Mouse (Mus musculus): Measurements from ENCODE around the gene Ltb4r2. TPM values are rescaled to one million over a fixed set of nuclear protein-coding genes. Genes with fewer than 3 reads are reported as not detected.

Gene Ltb4r2
- total RNA-seq (2012; rRNA removed) (0.04 and 0.13 TPM in 2 replicates), total RNA-seq (2014; rRNA removed) (0.05 TPM in 1 of 2 replicates, not detected in the other), polyA plus RNA-seq (2012; ENCODE audit: insufficient read length, low read depth) (not detected in 2 replicates)

GRCm38 (mm10) chr14:55761163-55761562 lies at the start of gene Ltb4r2:
Gene Ltb4r2, plus strand, starts transcription at chr14:55761428.
- in situ Hi-C loops (cut with MboI; ENCODE audit: low pct_ligation_motif_present, low pct_unique_long_range_greater_than_20kb, low sequenced_read_pairs) (no loop called here), dilution Hi-C loops (cut with MboI; ENCODE audit: extremely low pct_ligation_motif_present, extremely low pct_unique_long_range_greater_than_20kb, low sequenced_read_pairs) (no loop called here)
- Histone ChIP-seq H3K27me3 (replicated peaks) (no peaks in the 10 kb centered on the region), H3K9ac (ENCODE audit: insufficient read depth, low read depth) (no peak within 1 kb of the TSS), H3K36me3 (replicated peaks in 1 of 2; ENCODE audit: control insufficient read depth in 1 of 2, insufficient read depth in 1 of 2, low read length in 1 of 2) (peaks cover 3 to 19% of the 10 kb centered on the region in 2 experiments), H3K4me1 (ENCODE audit: control insufficient read depth in 1 of 2, insufficient read depth in 2 of 2) (peaks cover 8 to 31% of the 10 kb centered on the region in 2 experiments; a peak in 3 of 4 replicates), H3K9me3 (replicated peaks; ENCODE audit: low read length) (no peaks in the 10 kb centered on the region), H3K4me2 (ENCODE audit: insufficient read depth, low read depth, poor library complexity, severe bottlenecking) (no peak within 1 kb of the TSS), H3K27ac (ENCODE audit: insufficient read depth, low read depth) (no peak within 1 kb of the TSS), H3K79me2 (replicated peaks; ENCODE audit: control insufficient read depth, extremely low read depth, insufficient read depth, poor library complexity, severe bottlenecking) (no peaks in the 10 kb centered on the region), H3K4me3 (replicated peaks in 1 of 3; ENCODE audit: low read depth in 2 of 3, low read length in 2 of 3, poor library complexity in 1 of 3) (no peak within 1 kb of the TSS)
- TF ChIP-seq ZNF384 (IDR thresholded peaks at IDR 0.05; ENCODE audit: low read depth, low read length) (no peak), TBP (conservative IDR thresholded peaks at IDR 0.05; ENCODE audit: low read depth, low read length) (no peak), JUN (IDR thresholded peaks at IDR 0.05; ENCODE audit: insufficient read depth, low read depth, low read length) (no peak), CHD2 (IDR thresholded peaks at IDR 0.05; ENCODE audit: low read length) (no peak)
- no peak for DNase-seq (ENCODE audit: extremely low read depth)

- H3K79me2 ChIP-seq (replicated peaks; ENCODE audit: control insufficient read depth, extremely low read depth, insufficient read depth, poor library complexity, severe bottlenecking), result no peaks in the 10 kb centered on the region
- no peaks in the 10 kb centered on the region for H3K4me1 ChIP-seq (ENCODE audit: control insufficient read depth in 1 of 2, insufficient read depth in 2 of 2)
- dilution Hi-C loops (cut with MboI; ENCODE audit: extremely low pct_ligation_motif_present, extremely low pct_unique_long_range_greater_than_20kb, low sequenced_read_pairs) (no loop called here), in situ Hi-C loops (cut with MboI; ENCODE audit: low pct_ligation_motif_present, low pct_unique_long_range_greater_than_20kb, low sequenced_read_pairs) (no loop called here)
- H3K9me3 ChIP-seq (replicated peaks; ENCODE audit: low read length), result no peaks in the 10 kb centered on the region
- no peak overlapping the region for H3K4me2 ChIP-seq (ENCODE audit: insufficient read depth, low read depth, poor library complexity, severe bottlenecking)
- H3K36me3 ChIP-seq (replicated peaks in 1 of 2; ENCODE audit: control insufficient read depth in 1 of 2, insufficient read depth in 1 of 2, low read length in 1 of 2), result peaks cover 5 to 9% of the 10 kb centered on the region in 2 experiments
- no peak overlapping the region for H3K9ac ChIP-seq (ENCODE audit: insufficient read depth, low read depth)
- peaks cover 2% of the 10 kb centered on the region for H3K27me3 ChIP-seq (replicated peaks)
- no peak for DNase-seq (ENCODE audit: extremely low read depth)
- no peak for TF ChIP-seq POLR2AphosphoS2 (IDR thresholded peaks at IDR 0.05; ENCODE audit: low read depth, low read length)
- no peak overlapping the region for H3K27ac ChIP-seq (ENCODE audit: insufficient read depth, low read depth)
- no peak overlapping the region for H3K4me3 ChIP-seq (replicated peaks in 1 of 3; ENCODE audit: low read depth in 2 of 3, low read length in 2 of 3, poor library complexity in 1 of 3)
Observed at GRCm38 (mm10) chr14:55711786-55712185, 49.4 kb upstream of the Ltb4r2 start.

GRCm38 (mm10) chr14:55713007-55713728 lies 48.1 kb upstream of the Ltb4r2 start:
- peaks cover 17 to 22% of the 10 kb centered on the region in 2 experiments for H3K36me3 ChIP-seq (replicated peaks in 1 of 2; ENCODE audit: control insufficient read depth in 1 of 2, insufficient read depth in 1 of 2, low read length in 1 of 2)
- H3K9me3 ChIP-seq (replicated peaks; ENCODE audit: low read length), result no peaks in the 10 kb centered on the region
- H3K9ac ChIP-seq (ENCODE audit: insufficient read depth, low read depth), result no peak overlapping the region
- dilution Hi-C loops (cut with MboI; ENCODE audit: extremely low pct_ligation_motif_present, extremely low pct_unique_long_range_greater_than_20kb, low sequenced_read_pairs) (no loop called here), in situ Hi-C loops (cut with MboI; ENCODE audit: low pct_ligation_motif_present, low pct_unique_long_range_greater_than_20kb, low sequenced_read_pairs) (no loop called here)
- TF ChIP-seq IRF4 (IDR thresholded peaks at IDR 0.05; ENCODE audit: low read depth, low read length) (no peak), NRF1 (IDR thresholded peaks at IDR 0.05; ENCODE audit: low read depth, low read length) (no peak), MXI1 (IDR thresholded peaks at IDR 0.05; ENCODE audit: low read depth, low read length) (no peak), POLR2A (IDR thresholded peaks at IDR 0.05; ENCODE audit: low read depth, low read length) (no peak)
- H3K4me2 ChIP-seq (ENCODE audit: insufficient read depth, low read depth, poor library complexity, severe bottlenecking), result no peak overlapping the region
- H3K27me3 ChIP-seq (replicated peaks), result peaks cover 2% of the 10 kb centered on the region
- no peaks in the 10 kb centered on the region for H3K4me1 ChIP-seq (ENCODE audit: control insufficient read depth in 1 of 2, insufficient read depth in 2 of 2)
- H3K79me2 ChIP-seq (replicated peaks; ENCODE audit: control insufficient read depth, extremely low read depth, insufficient read depth, poor library complexity, severe bottlenecking), result no peaks in the 10 kb centered on the region
- DNase-seq (ENCODE audit: extremely low read depth), result no peak
- H3K27ac ChIP-seq (ENCODE audit: insufficient read depth, low read depth), result no peak overlapping the region
- no peak overlapping the region for H3K4me3 ChIP-seq (replicated peaks in 1 of 3; ENCODE audit: low read depth in 2 of 3, low read length in 2 of 3, poor library complexity in 1 of 3)
